Mouse (Mus musculus): ENCODE measurements around the gene Cntnap5c.

- TF ChIP-seq CTCF (conservative IDR thresholded peaks at IDR 0.05; ENCODE audit: insufficient read depth, insufficient read length, low read depth, low read length) (no peak), POLR2A (IDR thresholded peaks at IDR 0.05; ENCODE audit: low read depth, low read length) (no peak)
Measured at GRCm38 (mm10) chr17:57837090-57837971, 68.0 kb downstream of the Cntnap5c start.
